Mouse (Mus musculus): ENCODE measurements around the gene Zcchc14.

The Zcchc14 gene

DNA sequence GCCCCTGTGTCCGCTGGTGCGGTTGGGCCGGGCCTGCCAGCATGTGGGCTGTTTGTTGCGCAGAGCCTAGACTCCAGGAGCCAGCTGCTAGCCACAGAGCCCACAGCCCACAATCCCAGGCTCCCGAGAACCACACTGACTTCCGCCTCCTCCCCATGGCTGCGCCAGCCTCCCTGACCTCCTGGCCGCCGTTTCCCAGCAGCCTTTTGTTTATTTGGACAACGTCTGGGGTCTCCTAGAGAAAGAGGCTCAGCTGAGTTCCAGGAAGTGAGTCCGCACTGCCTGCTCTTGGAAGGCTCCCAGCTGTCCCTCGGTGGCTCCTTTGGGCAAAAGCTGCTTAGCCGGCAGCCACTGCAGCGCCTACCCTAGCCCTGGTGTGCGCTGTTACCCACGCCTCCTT, 12.6 kb upstream of the Zcchc14 start:
- DNase-seq (ENCODE audit: low spot score in 2 of 2) = no peak

DNA sequence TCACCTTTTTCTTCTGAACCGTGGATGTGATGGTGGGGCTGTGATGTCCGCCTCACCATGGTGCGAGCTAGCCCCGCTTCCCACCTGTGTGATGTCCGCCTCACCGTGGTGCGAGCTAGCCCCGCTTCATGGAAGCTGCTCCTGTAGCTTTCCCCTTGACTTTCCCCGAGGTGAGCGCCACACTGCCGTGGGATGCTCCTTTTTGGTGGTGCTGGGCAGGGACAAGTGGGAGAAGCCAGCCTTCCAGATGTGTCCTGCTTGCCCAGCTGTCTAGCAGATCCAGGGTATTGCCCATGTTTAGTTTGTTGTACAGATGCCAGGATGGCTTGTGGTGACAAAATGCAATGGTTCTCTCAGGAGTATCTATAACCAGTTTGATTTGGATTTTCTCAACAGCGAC, 10.4 kb upstream of the Zcchc14 start:
- no peak for DNase-seq (ENCODE audit: low spot score in 2 of 2)

DNA sequence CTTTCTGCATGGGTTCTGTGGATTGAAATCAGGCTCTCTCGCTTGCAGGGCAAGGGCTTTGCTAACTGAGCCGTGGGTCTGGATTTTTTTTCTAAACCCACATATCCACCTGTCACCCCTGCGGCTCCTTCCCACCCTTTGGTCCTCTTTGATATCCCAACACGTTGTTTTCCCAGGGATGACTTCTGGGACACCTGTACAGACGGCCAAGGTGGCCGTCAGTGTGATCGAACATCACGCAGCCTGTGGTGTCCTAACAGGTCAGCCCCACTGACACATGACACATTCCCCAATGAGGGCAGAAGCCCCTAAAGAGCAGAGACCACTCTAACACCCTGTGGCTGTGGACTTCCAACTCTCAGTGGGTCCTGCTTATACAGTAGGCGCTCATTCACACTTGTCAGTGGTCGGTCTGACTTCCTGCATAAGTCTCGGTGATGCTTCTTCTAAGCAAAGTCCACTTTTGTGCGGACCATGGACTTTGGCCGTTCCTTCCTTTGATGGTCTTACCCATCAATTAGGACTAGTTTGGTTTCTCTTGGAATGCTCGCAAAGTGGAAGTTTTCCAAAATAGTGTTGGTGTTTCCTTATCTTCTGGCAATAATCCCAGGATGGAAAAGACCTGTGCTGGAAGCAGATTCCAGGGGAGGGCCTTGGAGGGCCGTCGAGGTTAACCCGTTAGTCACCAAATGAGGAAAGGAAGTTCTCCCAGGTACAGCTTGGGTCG, 9.1 kb upstream of the Zcchc14 start:
- no peak for DNase-seq (ENCODE audit: low spot score in 2 of 2)

DNA sequence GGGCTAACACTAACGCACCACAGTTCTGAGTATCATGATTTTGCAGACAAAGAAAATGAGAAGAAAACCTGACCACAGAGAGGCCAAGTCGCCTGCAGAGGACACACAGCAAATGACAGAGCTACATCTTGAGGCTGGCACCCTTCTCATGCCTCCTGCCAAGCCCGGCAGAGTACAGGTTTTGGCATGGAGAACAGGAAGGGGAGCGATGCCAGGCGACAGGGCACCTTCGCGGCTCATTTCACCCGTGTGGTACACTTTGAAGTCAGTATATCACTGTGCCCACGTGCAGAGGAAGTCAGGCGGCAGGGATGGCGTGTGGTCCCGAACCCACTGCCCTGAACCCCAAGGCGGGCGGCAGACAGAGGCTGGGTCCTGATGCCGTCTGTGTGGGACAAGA, 7.9 kb upstream of the Zcchc14 start:
- no peak for DNase-seq (ENCODE audit: low spot score in 2 of 2)

DNA sequence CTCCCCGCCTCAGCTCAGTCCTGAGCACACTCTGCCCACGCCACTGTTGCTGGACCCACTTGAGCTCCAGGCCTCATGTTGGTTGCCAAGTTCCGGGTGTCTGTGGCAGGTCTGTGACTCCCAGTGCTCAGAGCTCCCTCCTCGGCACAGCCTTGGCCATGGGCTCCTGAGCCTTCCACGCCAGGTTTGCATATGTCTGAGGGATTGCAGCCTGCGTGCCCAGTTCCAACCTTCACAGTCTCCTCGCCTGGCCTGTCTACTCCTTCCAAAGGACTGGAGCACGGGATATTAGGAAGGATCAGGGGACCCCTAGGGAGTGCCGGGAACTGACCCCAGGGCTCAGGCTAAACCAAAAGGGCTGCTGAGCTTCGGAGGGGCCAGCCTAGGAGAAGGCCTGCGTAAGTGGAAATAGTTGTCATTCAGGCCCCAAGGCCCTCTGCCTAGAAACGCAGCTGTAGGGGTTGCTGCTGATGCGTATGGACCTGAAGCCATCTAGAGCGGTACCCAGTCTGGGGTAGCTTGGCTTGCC, 2.3 kb upstream of the Zcchc14 start:
- DNase-seq (ENCODE audit: low spot score in 2 of 2) = no peak

DNA sequence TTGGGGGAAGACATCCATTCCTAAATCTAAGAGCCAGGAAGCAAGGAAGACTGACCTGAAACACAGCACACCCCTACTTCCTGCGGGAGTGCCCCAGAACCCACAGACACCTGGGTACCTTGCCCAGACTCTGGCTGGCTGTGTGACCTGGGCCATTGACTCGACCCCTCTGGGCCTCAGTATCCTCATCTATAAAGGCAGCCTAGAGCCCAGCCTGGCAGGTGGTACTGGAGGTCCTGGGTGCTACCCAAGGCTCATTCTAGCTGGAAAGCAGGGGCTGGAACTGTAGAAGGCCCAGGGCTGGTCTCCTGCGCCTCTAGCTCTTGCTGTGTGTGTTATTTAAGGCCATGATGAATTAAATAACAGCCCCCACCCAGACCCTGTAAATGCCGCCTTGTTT, 1.4 kb upstream of the Zcchc14 start:
- DNase-seq (ENCODE audit: low spot score in 2 of 2) = no peak

DNA sequence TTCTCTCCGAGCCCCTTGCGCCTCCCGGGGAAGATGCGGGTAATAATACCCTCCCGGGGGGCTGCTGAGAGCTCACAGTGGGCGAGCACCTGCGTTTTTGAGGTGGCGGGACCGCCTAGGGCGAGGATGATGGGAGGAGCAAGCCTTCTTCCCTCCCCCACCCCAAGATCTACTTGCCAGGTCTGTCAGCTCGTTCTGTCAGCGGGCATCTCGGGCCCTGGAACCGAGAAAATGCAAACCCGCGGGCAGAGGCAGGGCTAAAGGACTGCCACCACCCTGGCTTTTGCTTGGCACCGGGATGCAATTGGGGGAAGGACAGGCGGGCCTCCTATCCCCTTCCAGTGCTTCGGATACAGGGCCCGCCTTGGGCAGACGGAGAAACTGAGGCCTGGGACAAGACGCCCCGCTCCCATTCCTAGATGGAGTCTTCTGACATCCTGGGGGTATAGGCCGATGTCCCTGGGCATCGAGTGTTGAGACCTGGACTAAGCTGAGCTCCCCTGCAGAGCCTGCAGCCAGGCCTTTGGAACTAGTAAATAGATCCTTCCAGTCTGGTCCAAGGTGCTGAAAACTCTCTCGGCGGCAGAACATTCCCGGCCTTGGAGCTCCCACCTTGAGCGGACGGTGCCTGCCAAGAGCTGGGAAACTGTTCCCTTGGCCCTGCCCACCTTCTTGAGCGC, 779 bp upstream of the Zcchc14 start:
- DNase-seq (ENCODE audit: low spot score in 2 of 2) = no peak

DNA sequence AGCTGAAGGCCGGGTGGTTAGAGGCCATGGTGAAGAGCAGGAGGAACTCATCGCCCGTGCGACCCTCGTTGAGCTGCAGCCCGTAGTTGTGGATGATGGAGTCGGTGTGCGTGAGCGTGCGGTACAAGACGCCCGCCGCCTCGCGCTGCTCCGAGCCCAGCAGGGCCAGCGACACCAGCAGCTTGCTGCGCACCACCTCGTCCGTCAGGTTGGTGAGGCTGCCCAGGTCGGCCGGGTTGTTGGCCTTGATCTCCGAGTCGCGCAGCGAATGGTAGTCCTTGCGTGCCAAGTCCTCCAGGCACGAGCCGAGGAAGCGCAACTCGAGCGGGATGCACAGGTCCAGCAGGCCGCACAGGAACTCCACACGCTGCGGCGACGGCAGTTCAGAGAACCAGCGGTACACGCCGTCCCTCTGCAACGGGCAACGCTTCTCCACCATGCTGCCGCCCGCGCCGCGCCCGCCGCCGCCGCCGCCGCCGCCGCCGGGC, 783 bp downstream of the Zcchc14 start:
- DNase-seq (ENCODE audit: low spot score in 2 of 2) = peak; percentile 51 to 64

DNA sequence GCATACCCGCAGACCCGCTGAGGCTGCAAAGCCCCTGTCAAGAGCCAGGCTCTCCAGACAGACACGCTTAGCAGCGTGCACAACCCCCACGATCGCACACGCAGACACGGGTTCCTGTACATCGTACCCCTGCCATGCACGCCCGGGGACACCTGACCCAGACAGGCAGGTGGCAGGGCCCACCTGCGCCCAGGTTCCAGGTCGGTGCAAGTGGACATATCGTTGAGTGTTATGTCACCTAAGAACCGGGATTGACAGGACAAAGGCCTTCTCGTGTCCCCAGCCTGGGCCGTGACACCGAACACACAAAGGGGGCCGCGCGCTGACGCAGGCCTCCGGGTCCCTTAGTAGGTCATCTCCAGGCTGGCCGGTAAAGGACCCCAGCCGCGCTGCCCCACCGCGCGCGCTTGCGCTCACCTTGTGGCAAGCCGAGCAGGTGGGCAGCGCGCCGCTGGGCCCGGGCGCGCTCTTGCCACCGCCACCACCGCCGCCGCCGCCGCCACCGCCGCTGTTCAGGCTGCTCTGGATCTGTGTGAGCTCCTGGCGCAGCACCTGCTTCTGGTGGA, 1.3 kb downstream of the Zcchc14 start:
- DNase-seq (ENCODE audit: low spot score in 2 of 2) = no peak

DNA sequence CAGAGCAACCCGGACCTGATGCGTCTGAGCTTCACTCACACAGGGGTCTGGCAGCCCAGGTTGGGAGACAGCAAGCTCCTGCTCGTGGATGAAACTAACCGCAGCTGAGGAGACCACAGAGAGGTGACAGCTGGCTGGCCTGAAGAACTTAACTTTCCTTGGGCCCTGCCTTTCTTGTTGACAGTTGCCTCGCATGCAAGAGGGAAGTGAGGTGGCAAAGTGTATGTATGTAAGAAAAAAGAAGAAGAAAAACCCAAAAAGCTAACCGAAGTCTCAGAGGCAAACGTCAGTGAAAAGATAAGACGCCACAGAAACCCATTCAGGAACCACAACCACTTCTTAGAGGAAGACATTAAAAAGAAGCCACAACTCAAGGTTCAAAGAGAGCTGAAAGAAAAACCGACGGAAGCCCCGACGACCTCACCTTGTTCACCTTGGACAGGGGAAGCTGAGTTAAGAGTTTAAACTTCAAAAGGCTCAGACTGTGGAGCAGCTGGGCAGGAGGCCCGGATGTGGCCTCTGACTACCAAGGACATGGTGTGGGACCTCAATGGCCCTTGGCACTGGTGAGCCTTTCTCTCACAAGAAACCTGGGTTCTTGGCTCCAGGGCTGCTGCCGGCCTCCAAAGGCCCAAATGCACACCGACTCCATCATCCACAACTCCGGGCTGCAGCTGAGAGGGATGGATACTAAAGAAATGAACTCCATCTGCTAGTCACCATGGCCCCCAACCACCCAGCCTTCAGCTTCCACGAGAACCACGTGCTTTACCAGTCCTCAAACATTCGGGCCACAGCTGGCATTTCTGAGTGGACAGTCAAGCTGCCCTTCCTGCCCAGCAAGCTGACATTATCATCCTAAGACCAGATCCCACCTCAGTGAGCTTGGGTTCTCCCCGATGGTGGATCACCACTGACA, 2.1 kb downstream of the Zcchc14 start:
- no peak for DNase-seq (ENCODE audit: low spot score in 2 of 2)

DNA sequence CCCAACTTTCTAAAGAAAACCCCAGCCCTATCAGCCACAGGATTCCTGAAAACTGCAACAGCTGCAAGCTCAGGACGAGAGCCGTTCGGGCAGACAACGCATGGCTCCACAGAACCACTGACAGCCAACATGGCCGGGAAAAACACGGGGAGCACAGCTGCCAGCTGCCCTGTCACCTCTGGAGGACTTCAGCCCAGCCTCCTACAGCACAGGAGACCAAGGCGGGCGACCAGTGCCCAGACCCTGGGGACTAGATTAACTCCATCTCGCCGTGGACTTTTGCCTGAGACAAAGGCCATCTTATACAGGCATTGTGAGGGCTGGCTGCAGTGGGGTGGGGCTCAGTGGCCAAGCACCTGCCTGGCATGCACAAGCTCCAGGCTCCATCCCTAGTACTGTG, 2.8 kb downstream of the Zcchc14 start:
- DNase-seq (ENCODE audit: low spot score in 2 of 2) = no peak

DNA sequence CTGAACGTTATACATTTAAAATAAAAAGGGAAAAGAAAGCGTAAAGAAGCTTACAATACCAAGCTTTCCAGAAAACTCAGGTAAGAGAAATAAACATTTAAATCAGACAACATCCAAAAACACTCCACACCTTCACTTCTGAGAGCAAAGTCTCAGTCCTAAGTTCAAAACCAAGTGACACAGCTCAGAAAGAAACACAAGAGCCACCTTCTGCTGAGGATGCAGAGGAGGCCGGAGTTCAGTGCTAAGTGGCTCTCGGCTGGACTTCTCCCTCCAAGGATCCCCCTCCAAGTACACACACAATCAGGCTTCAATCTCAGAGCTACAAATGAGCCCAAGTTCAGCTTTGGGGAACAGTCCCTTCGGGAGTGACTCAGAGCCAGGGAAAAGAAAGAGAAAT, 3.3 kb downstream of the Zcchc14 start:
- DNase-seq (ENCODE audit: low spot score in 2 of 2) = no peak

DNA sequence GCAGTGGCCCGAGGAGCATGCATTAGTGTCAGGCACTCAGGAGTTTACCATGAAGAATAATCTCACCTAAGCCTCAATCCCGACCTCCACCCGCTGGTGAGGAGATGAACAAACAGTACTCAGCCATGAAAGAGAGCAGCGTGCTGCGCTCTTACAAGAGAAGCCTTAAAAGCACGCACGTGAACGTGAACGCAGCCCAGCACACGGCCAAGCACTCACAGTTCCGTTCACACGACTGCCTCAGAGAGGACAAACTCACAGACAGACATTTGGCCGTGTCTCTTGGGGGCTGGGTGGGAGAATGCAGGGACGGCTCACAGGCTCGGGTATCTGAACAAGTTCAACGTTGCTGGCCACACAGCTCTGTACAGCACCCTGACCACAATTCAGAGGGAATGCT, 4.2 kb downstream of the Zcchc14 start:
- no peak for DNase-seq (ENCODE audit: low spot score in 2 of 2)

DNA sequence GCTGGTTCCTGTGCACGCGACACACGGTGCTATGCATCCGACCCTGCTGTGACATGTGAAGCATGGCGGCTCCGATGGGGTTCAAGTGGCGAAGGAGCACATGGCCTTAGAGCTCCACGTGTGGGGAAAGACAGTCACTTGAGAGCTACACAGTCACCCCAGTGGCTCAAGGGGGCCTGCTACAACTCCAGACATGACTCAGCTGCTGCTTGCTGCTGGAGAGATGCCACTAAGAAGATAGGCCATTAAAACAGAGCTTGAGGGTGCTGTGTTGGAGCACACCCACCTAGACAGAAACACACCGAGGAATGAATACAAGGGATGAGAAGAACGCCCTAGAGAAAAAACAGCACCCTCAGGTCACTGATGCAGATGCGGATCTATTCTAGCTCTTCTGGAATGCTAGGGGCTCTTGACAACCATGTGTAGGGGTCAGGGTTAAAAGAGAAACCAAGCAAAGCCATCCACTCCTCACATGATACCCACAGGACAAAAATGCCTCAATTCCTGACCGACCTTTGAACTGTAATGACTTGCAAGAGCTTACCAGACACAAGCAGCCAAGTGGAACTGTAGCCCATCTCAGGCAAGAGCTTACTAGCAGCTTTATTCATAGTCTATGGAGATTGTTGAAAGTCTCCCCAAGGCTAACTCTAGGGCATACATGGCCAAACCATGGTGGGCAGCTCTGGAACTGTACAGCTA, 5.0 kb downstream of the Zcchc14 start:
- DNase-seq (ENCODE audit: low spot score in 2 of 2) = no peak

DNA sequence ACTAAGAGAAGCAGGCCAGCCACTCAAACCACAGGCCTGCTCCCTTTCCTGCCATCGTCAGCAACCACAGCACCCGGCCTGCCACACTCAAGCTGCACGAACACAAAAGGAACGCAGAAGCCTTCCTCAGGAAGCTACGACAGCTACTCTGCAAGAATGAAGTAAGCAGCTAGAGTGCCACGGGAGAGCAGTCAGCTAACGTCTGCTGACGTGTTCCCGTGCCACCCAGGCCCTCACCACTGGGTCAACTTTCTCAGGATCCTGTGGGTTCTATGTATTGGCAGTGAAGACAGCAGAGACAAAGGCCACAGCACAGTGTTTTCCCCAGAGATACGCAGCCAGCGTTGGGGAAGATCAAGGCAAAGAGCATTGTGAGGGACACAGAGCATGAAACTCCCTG, 9.3 kb downstream of the Zcchc14 start:
- DNase-seq (ENCODE audit: low spot score in 2 of 2) = no peak

DNA sequence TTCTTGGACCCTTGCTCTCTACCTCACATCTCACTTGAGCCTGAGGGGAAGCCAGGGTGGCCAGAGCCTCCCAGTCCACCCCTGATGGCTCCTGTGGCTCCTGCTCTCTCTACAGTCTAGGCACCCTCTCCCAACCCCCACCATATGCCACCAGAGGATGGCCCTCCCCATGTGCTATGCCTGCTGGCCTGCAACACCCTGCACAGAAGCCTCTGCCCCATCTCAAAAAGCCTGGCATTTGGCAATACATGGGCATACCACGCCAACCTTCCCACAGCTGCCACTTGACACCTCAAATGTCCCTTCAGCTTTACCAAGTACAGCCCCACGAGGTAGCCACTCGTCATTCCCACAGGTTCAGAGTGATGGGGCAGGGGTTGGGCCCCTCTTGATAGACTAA, 9.9 kb downstream of the Zcchc14 start:
- no peak for DNase-seq (ENCODE audit: low spot score in 2 of 2)

DNA sequence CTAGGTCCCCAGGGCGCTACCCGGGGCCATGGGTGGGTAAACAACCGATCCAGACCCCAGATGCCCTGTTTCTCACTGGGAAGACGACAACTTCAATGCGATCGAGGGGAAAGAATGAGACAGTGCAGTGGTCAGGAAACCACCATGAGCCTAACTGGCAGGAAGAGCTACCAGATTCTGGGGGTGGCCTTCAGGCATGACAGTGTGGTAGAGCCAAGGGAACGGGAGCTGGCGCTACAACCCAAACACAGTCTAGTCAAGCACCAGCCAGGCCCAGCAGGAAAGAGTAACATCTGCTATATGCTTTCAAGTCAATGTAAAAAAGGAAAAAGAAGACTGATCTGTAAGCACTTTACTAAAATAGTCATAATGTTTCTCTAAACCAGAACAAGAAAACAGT, 16.5 kb downstream of the Zcchc14 start:
- no peak for DNase-seq (ENCODE audit: low spot score in 2 of 2)

DNA sequence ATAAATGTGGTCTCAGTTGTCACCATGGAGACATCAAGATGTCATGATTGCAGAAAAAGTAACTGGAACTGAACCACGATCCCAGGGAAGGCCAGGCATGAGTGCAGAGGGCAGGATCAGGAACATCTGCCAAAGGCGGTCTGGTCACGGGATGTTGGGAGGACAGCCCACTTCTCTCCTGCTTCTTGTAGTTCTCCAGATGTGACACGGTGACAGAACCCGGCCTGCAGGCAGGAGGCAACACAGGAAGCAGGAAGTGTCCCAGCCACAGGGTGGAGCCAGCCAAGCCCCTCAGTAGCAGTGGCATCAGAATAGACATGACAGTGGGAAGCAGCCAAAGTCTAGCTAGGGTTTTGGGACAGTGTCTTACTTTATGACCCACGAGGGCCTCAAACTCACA, 17.2 kb downstream of the Zcchc14 start:
- DNase-seq (ENCODE audit: low spot score in 2 of 2) = no peak

DNA sequence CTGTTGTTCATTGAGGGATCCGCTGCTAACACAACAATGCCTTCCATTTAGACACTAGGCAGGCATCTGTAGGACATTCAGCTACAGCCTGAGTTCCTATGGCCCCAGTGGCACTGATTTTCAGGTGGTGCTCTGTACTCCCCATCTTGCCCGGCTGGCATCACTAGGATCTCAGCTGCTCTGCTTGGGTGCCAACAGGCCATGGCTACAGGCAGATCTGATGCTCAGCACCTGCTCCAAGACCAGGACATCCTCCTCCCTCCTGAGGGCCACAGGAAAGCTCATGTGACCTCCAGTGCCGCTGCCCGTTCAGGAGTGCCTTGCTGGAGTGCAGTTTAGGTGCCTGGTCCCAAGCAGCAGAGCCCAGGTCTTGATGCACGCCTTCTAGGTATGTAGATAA, 20.3 kb downstream of the Zcchc14 start:
- no peak for DNase-seq (ENCODE audit: low spot score in 2 of 2)

DNA sequence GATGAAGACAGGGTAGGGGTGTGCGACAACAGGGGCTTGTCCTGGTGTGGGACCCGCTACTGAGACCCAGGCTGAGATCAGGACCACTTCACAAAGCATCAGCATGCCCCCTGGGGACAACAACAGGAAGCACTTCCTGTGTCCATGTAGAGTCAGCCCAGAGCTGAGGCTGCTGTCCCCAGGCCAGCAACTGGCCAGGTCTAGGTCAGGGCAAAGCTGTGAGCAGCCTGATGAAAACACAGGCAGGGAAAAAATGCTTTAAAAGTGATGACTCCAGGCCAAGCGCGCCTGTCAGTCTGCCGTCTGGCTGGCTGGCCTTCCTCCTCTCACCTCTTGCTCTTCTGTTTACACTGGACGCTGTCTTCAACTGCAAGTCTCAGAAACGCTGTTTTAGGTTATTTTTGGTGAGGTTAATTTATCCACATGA, 21.0 kb downstream of the Zcchc14 start:
- DNase-seq (ENCODE audit: low spot score in 2 of 2) = no peak

DNA sequence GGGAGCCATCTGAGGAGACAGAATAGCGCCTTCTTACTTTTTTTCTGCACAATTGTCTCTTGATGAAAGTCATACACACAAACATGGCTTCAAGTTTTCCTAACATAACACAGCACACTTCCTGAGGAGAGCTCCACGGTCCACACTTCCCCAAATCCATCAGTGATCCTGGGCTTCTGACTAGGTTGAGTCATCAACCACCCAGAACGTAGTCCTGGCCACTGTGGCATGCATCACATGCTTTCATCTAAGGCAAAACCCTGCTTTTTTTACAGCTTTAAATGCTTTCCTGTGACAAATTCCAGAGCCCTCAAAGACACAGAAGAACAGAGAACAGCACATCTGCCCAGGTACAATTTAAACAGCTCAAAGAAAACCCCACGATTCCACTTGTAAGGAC, 24.0 kb downstream of the Zcchc14 start:
- no peak for DNase-seq (ENCODE audit: low spot score in 2 of 2)
